Comparison of ENCODE assay signal across 28 mouse cellular contexts in genomic region chr4:40625024-40625423, GRCm38 (mm10).
"Had no signal": no experiment of that assay in that cellular context is flagged by ENCODE, and none has a peak within 500 bp of the region (broad histone marks: within the 10 kb centered on the region; RNA-seq: fewer than 3 reads in every experiment).

No protein-coding gene starts in this region.

- H3K9ac ChIP-seq: embryonic facial prominence, embryonic 12.5 days; embryonic facial prominence, embryonic 13.5 days; embryonic facial prominence, embryonic 15.5 days; forebrain, embryonic 12.5 days; forebrain, embryonic 13.5 days; forebrain, embryonic 15.5 days; forebrain, postnatal 0 days had no signal

- ATAC-seq: forebrain, embryonic 13.5 days; forebrain, embryonic 14.5 days; forebrain, embryonic 15.5 days; forebrain, embryonic 16.5 days; forebrain, postnatal 0 days had no signal

- H3K36me3 ChIP-seq: embryonic facial prominence, embryonic 10.5 days; embryonic facial prominence, embryonic 12.5 days; embryonic facial prominence, embryonic 13.5 days; embryonic facial prominence, embryonic 15.5 days; forebrain, embryonic 10.5 days; forebrain, embryonic 12.5 days; forebrain, embryonic 15.5 days had no signal

- DNase-seq: cerebellum, adult 8-10 months; cerebellum, adult 9-10 months; cerebellum, adult 9-11 months; cerebellum, postnatal 10 days; cerebellum, postnatal 14 days; cerebellum, postnatal 25 days; cerebellum, postnatal 36 days; embryo, embryonic 11 days; forebrain, postnatal 0 days; gastrocnemius, adult 2 months; gastrocnemius, postnatal 10 days; gastrocnemius, postnatal 14 days; gastrocnemius, postnatal 25 days; gastrocnemius, postnatal 36 days; heart, adult 11 months; heart, adult 18-20 months; heart, adult 2 months had no signal

- H3K27ac ChIP-seq: embryonic facial prominence, embryonic 10.5 days; embryonic facial prominence, embryonic 12.5 days; embryonic facial prominence, embryonic 13.5 days; embryonic facial prominence, embryonic 15.5 days; forebrain, embryonic 10.5 days; forebrain, embryonic 12.5 days; forebrain, embryonic 13.5 days; forebrain, embryonic 15.5 days; gastrocnemius, adult 2 months; heart, adult 2 months had no signal

- H3K27me3 ChIP-seq: embryonic facial prominence, embryonic 12.5 days; embryonic facial prominence, embryonic 13.5 days; embryonic facial prominence, embryonic 15.5 days; forebrain, embryonic 12.5 days; forebrain, embryonic 13.5 days; forebrain, embryonic 15.5 days had no signal

- H3K4me2 ChIP-seq: embryonic facial prominence, embryonic 12.5 days; embryonic facial prominence, embryonic 13.5 days; embryonic facial prominence, embryonic 15.5 days; forebrain, embryonic 12.5 days; forebrain, embryonic 13.5 days; forebrain, embryonic 15.5 days had no signal

- H3K4me1 ChIP-seq: embryonic facial prominence, embryonic 10.5 days; embryonic facial prominence, embryonic 12.5 days; embryonic facial prominence, embryonic 13.5 days; embryonic facial prominence, embryonic 15.5 days; forebrain, embryonic 10.5 days; forebrain, embryonic 12.5 days; forebrain, embryonic 13.5 days; forebrain, embryonic 15.5 days had no signal

- H3K4me3 ChIP-seq: embryonic facial prominence, embryonic 10.5 days; embryonic facial prominence, embryonic 12.5 days; embryonic facial prominence, embryonic 13.5 days; embryonic facial prominence, embryonic 15.5 days; erythroblast, embryonic 14.5 days; forebrain, embryonic 10.5 days; forebrain, embryonic 12.5 days; forebrain, embryonic 13.5 days; forebrain, embryonic 15.5 days; gastrocnemius, adult 2 months; heart, adult 2 months had no signal

- H3K9me3 ChIP-seq: embryonic facial prominence, embryonic 10.5 days; embryonic facial prominence, embryonic 12.5 days; embryonic facial prominence, embryonic 13.5 days; embryonic facial prominence, embryonic 15.5 days; forebrain, embryonic 10.5 days; forebrain, embryonic 12.5 days; forebrain, embryonic 13.5 days; forebrain, embryonic 15.5 days had no signal
